Mouse (Mus musculus) hindbrain, embryonic 15.5 days (tissue): Measurements from ENCODE around the gene Abhd2. TPM values are rescaled to one million over a fixed set of nuclear protein-coding genes. Genes with fewer than 3 reads are reported as not detected.
"Not testable (repeated sequence)": the region's sequence is repeated elsewhere in the genome, so short reads cannot be mapped to it uniquely, and the experiment has no call there.

Experiments used
- ATAC-seq: fragments of 200-750 bp; cut with Nextera tagmentation; 2 replicates; pipeline ENCODE4 v1.8.0; 2017; ENCODE audit warnings: low read depth, moderate number of reproducible peaks, moderate TSS enrichment; ENCODE audit not compliant: low FRiP score
- H3K27ac ChIP-seq: fragments of 300-500 bp; sonication (generic); replicated peaks from 2 replicates; pipeline ENCODE4 v1.5.1; 2015; ENCODE audit warnings: mild to moderate bottlenecking, inconsistent platforms
- H3K27me3 ChIP-seq: fragments of 300-500 bp; sonication (generic); 2 replicates; pipeline ENCODE4 v1.6.1; 2015; ENCODE audit warnings: control low read depth, inconsistent platforms
- H3K36me3 ChIP-seq: fragments of 300-500 bp; sonication (generic); 2 replicates; pipeline ENCODE4 v1.6.1; 2015; ENCODE audit warnings: control low read depth, inconsistent platforms
- H3K4me1 ChIP-seq: fragments of 300-500 bp; sonication (generic); replicated peaks from 2 replicates; pipeline ENCODE4 v1.6.1; 2015; ENCODE audit warnings: control low read depth, inconsistent platforms
- H3K4me2 ChIP-seq: fragments of 300-500 bp; sonication (generic); 2 replicates; pipeline ENCODE4 v1.6.1; 2015; ENCODE audit warnings: moderate library complexity, mild to moderate bottlenecking, inconsistent platforms
- H3K4me3 ChIP-seq: fragments of 300-500 bp; sonication (generic); 2 replicates; pipeline ENCODE4 v1.5.1; 2015; ENCODE audit warnings: mild to moderate bottlenecking, inconsistent platforms
- H3K9ac ChIP-seq: fragments of 300-500 bp; sonication (generic); 2 replicates; pipeline ENCODE4 v1.6.1; 2015; ENCODE audit warnings: inconsistent platforms
- H3K9me3 ChIP-seq: fragments of 300-500 bp; sonication (generic); 2 replicates; pipeline ENCODE4 v1.6.1; 2016; ENCODE audit warnings: control low read depth, inconsistent platforms
- WGBS: fragments of 180-500 bp; shearing (Covaris S2); methylation state at CpG from one replicate; pipeline ENCODE4 v1.1.7; 2015; 5-methylcytosine and 5-hydroxymethylcytosine counted together
- polyA plus RNA-seq: library from polyadenylated mRNA; unstranded; fragments of >200 nt; fragmentation: Nextera tagmentation; extraction: Ambion mirVana; gene quantifications from 2 replicates; pipeline ENCODE4 v1.2.1, GENCODE M21; 2015

The Abhd2 gene
- polyA plus RNA-seq, 1 experiment from 2014 or later: 19.8 TPM

DNA sequence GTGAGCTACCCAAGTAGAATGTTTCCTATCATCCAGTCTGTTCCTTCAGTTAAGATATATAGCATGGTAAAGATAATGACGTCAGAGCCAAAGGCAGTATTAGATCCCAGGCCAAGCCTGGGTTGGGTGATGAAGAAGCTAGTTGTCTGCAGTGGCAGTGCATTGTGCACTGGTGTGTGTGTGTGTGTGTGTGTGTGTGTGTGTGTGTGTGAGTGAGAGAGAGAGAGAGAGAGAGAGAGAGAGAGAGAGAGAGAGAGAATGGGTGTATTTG lies 10.6 kb downstream of the Abhd2 start:
- H3K27ac ChIP-seq, H3K9me3 ChIP-seq, H3K4me2 ChIP-seq, H3K27me3 ChIP-seq, H3K4me3 ChIP-seq, ATAC-seq, H3K9ac ChIP-seq, H3K36me3 ChIP-seq: not testable (repeated sequence)
- peaks cover 53% of the 10 kb centered on the region for H3K4me1 ChIP-seq
- WGBS: 88% methylated on average over 1 of the region's 1 CpGs

DNA sequence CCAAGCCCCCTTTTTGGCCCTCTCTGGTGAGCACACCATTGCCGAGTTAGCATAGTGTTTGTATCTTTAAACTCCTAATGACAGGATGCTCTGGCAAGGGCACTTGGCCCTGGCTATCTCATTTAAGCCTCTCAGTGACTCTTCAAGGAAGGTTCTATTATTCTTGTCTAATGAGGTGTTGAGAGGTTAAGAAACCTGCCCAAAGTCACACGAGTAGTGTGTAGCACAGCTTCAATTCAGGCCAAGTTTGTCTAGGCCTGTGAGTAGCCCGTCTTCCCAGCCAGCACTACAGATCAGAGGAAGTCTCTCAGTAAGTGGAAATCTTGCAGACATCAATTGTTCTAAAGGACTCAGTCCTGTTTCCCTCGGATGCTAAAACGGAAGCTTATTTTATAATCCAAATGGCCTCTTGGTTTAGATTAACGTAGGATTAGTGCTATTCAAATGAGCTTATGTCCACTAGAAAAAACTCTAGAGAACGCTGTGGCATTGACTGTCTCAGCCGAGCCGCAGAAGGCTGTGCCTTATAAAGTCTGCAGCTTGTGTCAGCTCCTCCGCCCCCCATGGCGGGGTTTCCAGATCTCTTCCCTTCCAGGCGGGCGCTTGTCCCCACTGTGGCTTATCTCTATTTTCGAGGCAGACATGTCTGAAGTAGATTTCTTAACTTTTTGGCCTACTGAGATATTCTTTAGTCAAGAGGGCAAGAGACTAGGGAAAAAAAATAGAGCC lies 11.3 kb downstream of the Abhd2 start:
- WGBS: 69% methylated on average over 14 of the region's 14 CpGs
- Histone ChIP-seq H3K9me3 (no peaks in the 10 kb centered on the region), H3K27me3 (no peaks in the 10 kb centered on the region), H3K4me1 (peaks cover 46% of the 10 kb centered on the region), H3K4me2 (no peak overlapping the region), H3K4me3 (no peak overlapping the region), H3K36me3 (no peaks in the 10 kb centered on the region), H3K27ac (peak overlapping the region; percentile 54), H3K9ac (no peak overlapping the region)
- no peak; the same call in 1 of the 2 replicates for ATAC-seq

DNA sequence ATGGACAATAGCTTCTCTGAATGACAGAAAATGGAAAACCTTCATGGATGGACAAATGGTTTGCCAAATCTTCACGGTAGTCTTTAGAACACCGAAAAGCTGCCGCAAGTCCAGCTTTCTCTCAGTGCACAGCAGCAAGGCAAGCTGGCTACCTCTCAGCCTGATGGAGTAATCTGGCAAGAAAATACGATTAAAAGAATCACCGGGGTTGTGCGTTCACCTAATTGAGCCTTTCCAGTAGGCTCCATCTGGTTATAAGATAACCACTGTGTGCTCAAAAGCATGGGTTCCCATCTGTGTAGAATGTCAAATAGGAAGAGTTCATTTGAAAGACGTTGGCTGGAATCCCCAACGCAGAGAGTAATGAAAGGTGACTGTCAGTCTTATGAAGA lies 11.9 kb downstream of the Abhd2 start:
- no peak for ATAC-seq
- Histone ChIP-seq H3K4me2 (no peak overlapping the region), H3K9me3 (no peaks in the 10 kb centered on the region), H3K36me3 (no peaks in the 10 kb centered on the region), H3K9ac (no peak overlapping the region), H3K4me1 (peaks cover 41% of the 10 kb centered on the region), H3K27me3 (no peaks in the 10 kb centered on the region), H3K27ac (peak overlapping the region; percentile 54), H3K4me3 (no peak overlapping the region)
- WGBS: 79% methylated on average over 8 of the region's 8 CpGs

DNA sequence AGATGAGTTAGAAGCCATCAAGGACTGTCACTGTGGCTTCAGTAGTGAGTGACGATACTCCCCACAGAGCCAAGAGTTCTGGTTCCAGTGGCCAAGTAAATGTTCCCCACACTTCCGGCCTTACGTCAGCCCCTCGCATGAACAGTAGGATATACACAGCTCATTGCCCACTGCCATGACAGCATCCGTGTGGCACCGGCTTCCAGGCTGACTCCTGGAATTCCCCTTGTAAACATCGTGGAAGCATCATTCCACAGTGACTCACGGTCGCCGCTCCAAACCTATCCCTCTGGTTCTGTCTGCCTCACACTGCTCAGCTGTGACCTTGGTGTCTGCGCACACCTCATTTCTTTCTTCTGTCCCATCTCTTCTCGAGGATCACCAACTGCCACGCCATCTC lies 12.4 kb downstream of the Abhd2 start:
- H3K27ac ChIP-seq: no peak overlapping the region
- no peak overlapping the region for H3K4me2 ChIP-seq
- no peaks in the 10 kb centered on the region for H3K36me3 ChIP-seq
- H3K9me3 ChIP-seq: no peaks in the 10 kb centered on the region
- 84% methylated on average over 13 of the region's 13 CpGs for WGBS
- no peaks in the 10 kb centered on the region for H3K27me3 ChIP-seq
- H3K4me3 ChIP-seq: no peak overlapping the region
- no peak for ATAC-seq
- peaks cover 41% of the 10 kb centered on the region for H3K4me1 ChIP-seq
- H3K9ac ChIP-seq: no peak overlapping the region

DNA sequence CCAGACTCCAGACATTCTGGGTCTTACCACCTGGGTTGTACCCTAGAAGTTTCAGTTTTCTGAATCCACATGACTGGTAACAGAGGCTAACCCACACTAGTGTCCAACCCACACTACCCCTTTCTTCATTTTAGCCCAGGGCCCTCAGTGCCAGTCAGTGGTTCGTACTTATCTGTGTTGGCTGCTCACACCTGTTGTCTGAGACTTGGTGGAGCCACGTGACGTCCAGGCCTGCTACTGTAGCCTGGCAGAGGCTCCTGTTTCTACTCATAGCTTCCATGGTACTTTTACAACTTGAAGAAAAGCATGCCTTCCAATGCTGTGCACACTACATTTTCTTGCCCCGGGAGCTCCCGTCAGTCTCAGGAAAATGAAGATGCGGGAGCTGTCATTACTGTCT lies 14.2 kb downstream of the Abhd2 start:
- no peak overlapping the region for H3K27ac ChIP-seq

DNA sequence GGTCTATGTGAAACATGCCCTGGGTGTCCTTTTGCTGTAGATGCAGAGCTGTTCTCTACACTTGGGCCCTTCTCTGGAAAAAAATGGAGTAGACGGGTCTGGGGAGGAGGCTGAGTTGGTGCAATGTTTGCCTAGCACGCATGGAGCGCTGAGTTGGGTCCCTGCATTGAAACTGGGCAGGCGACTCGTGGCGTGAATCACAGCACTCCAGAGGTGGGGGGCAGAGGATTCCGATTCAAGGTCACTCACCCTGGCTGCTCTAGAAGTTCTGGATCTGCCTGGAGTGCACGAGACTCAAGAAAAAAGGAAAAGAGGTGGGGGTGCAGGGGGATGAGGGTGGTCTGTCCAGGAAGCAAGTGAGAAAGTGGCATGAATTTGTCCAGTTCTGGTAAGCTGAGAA lies 14.9 kb downstream of the Abhd2 start:
- Histone ChIP-seq H3K36me3 (no peaks in the 10 kb centered on the region), H3K27ac (no peak overlapping the region), H3K4me2 (no peak overlapping the region), H3K9ac (no peak overlapping the region), H3K27me3 (no peaks in the 10 kb centered on the region), H3K4me3 (no peak overlapping the region), H3K9me3 (no peaks in the 10 kb centered on the region), H3K4me1 (peaks cover 52% of the 10 kb centered on the region)
- 87% methylated on average over 8 of the region's 8 CpGs for WGBS
- no peak for ATAC-seq

More for the DNA sequence above, 14.2 kb downstream of the Abhd2 start:
- Histone ChIP-seq H3K4me1 (peaks cover 51% of the 10 kb centered on the region), H3K36me3 (no peaks in the 10 kb centered on the region), H3K27me3 (no peaks in the 10 kb centered on the region), H3K4me2 (no peak overlapping the region), H3K4me3 (no peak overlapping the region), H3K9ac (no peak overlapping the region), H3K9me3 (no peaks in the 10 kb centered on the region)
- no peak for ATAC-seq
- WGBS: 87% methylated on average over 6 of the region's 6 CpGs

DNA sequence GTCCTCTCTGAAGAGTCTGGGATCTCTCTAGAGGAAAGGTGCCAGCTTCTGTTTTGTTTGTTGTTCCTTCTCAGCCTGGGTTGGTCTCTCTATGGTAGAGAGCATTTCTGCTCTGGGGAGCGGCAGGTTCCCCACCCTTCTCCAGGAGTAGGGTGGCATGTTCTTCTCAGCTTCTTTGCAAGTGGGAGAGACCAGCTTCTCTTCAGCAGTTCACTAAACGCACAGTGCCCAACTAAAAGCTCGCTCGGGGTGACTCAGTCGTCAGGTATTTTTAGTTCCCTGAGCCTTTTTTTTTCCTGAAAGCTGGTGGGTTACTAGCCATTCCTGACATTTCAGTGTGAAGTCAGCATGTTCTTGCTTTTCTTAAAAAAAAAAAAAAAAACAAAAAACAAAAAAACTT lies 15.4 kb downstream of the Abhd2 start:
- Histone ChIP-seq H3K27ac (no peak overlapping the region), H3K9ac (no peak overlapping the region), H3K4me2 (no peak overlapping the region), H3K36me3 (no peaks in the 10 kb centered on the region), H3K4me3 (no peak overlapping the region), H3K9me3 (no peaks in the 10 kb centered on the region), H3K4me1 (peaks cover 48% of the 10 kb centered on the region), H3K27me3 (no peaks in the 10 kb centered on the region)
- WGBS: 96% methylated on average over 5 of the region's 5 CpGs
- no peak for ATAC-seq

DNA sequence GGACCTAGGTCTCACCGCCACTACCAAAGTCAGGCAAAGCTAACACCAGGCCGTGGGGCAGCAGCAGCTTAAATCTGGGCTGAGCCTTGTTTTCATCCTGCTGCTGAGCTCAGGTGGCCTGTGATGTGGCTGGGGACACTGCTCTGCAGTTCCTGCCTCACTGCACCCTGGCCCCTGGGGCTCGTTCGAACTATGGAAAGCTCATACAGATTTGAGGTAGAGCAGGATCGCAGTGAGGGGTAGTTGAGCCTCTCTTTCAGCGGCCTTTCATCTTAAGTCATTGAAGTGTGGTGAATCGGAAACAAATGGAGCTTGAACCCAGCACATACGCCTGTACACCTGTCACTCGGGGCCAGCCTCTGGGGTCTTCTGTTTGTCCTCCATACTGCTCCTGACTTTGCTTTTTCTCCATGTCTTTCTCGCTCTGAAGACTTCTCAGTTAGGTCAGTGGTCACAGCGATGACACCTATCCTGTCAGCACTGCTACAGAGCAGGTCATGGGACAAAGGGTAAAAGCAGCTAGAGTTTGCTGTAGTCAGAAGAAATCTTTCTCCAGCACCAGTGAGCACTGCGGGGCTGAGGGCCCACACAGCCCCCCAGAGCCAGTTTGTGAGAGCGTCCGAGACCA lies 20.7 kb downstream of the Abhd2 start:
- Histone ChIP-seq H3K27ac (no peak overlapping the region), H3K9ac (no peak overlapping the region), H3K4me1 (peaks cover 35% of the 10 kb centered on the region), H3K4me3 (no peak overlapping the region), H3K36me3 (peaks cover 16% of the 10 kb centered on the region), H3K27me3 (no peaks in the 10 kb centered on the region), H3K9me3 (no peaks in the 10 kb centered on the region), H3K4me2 (no peak overlapping the region)
- no peak for ATAC-seq
- WGBS: 54% methylated on average over 14 of the region's 14 CpGs

DNA sequence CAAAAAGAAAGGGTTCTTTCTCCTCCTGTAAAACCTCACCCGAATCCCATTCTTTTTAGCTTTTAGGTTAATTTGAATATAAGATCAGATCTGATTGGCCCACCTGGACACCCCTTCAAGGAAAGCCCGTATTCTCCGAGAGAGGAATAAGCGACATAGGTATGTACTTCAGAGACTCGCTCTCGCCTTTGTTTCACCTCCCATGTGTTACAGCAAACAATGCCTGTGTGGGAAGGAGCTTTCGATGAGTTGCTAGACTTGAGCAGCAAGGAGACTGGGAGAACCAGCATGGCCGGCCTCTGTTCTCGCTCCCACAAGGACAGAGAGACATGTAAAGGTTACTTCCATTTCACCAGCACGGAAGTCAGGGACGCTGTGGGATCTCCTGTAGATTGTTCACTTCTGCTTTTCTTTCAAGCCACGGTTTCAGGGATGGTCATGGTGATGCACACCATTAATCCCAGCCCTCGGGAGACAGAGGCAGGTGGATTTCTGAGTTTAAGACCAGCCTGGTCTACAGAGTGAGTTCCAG lies 21.5 kb downstream of the Abhd2 start:
- 90% methylated on average over 13 of the region's 13 CpGs for WGBS
- Histone ChIP-seq H3K4me2 (no peak overlapping the region), H3K4me3 (no peak overlapping the region), H3K27ac (0 out of 2 replicates have a peak overlapping the region, but pooled peaks have one; percentile 15), H3K4me1 (peaks cover 35% of the 10 kb centered on the region), H3K9ac (no peak overlapping the region), H3K36me3 (peaks cover 16% of the 10 kb centered on the region), H3K9me3 (no peaks in the 10 kb centered on the region), H3K27me3 (no peaks in the 10 kb centered on the region)
- no peak for ATAC-seq

DNA sequence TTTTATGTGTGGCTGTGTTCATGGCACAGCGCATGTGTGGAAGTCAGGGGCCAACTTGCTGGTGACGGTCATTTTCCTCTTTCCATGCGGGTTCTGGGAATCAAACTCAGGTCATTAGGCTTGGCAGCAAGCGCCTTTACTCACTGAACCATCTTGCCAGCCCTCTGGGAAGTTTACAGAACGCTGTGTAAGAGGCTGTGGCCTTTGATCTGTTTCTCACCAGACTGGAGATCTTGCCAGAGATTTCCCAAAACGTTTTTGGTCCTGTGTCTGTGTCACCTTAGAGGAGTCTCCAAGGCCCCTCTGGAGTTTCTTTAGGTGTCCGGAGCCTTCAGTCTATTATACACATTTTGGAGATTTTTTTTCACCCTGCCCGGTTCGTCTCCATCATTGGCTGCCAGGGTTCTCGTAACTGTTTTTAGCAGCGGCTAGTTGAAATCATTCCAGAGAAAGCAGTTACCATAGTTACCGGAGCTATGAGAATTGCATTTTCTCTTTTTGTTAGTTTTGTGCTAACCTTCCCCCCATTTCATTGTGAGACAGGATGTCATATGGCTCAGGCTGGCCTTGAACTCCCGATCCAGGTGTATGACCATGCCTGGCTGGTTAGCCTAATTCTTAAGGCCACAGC lies 22.3 kb downstream of the Abhd2 start:
- WGBS: 57% methylated on average over 13 of the region's 13 CpGs
- Histone ChIP-seq H3K9ac (no peak overlapping the region), H3K36me3 (peaks cover 16% of the 10 kb centered on the region), H3K27ac (no peak overlapping the region), H3K27me3 (no peaks in the 10 kb centered on the region), H3K4me1 (peaks cover 40% of the 10 kb centered on the region), H3K4me2 (no peak overlapping the region), H3K9me3 (no peaks in the 10 kb centered on the region), H3K4me3 (no peak overlapping the region)
- no peak for ATAC-seq

DNA sequence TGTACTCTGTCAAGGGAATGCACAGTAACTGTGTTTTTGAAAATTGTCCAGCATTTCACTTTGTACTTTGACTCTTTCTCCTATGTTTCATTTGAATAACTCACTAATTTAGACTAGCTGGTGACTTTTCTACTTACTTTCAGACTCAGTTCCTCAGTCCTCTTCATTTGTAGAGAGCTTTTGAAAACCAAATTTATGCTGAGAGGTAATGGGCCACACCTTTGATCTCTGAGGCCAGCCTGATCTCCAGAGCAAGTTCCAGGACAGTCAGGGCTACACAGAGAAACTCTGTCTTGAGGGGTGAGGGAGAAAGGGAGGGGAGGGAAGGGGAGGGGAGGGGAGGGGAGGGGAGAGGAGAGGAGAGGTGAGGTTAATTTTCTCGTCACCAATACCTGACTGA lies 25.7 kb downstream of the Abhd2 start:
- H3K4me1 ChIP-seq: peaks cover 41% of the 10 kb centered on the region
- no peak for ATAC-seq
- no peak overlapping the region for H3K4me2 ChIP-seq
- no peaks in the 10 kb centered on the region for H3K27me3 ChIP-seq
- H3K36me3 ChIP-seq: peaks cover 16% of the 10 kb centered on the region
- no peaks in the 10 kb centered on the region for H3K9me3 ChIP-seq
- H3K4me3 ChIP-seq: no peak overlapping the region
- H3K9ac ChIP-seq: no peak overlapping the region
- WGBS: 64% methylated on average over 1 of the region's 1 CpGs
- H3K27ac ChIP-seq: 0 out of 2 replicates have a peak overlapping the region, but pooled peaks have one; percentile 7

DNA sequence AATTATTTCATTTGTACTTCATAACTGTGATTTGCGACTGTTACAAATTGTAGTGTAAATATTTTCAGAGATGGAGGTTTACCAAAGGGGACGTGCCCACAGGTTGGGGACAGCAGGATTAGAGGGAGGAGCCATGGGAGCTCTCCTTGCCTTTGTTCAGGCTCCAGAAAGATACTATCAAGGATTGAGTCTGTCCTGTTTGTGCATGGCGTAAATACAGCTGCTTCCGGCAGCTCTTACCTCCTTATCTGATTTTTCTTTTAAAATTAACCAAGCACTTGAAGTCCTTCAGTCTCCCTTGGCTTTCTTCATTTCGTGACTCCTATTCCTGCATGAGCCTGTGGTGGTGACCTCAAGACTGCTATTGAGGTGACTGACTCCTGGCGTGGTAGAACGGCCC lies 26.5 kb downstream of the Abhd2 start:
- H3K27me3 ChIP-seq: no peaks in the 10 kb centered on the region
- peaks cover 36% of the 10 kb centered on the region for H3K4me1 ChIP-seq
- 83% methylated on average over 7 of the region's 7 CpGs for WGBS
- H3K4me3 ChIP-seq: no peak overlapping the region
- peak overlapping the region; percentile 60 for H3K27ac ChIP-seq
- no peak for ATAC-seq
- H3K36me3 ChIP-seq: peaks cover 16% of the 10 kb centered on the region
- no peak overlapping the region for H3K4me2 ChIP-seq
- no peaks in the 10 kb centered on the region for H3K9me3 ChIP-seq
- H3K9ac ChIP-seq: no peak overlapping the region
